Mouse (Mus musculus): ENCODE measurements around the gene Olfr1076. TPM values are rescaled to one million over a fixed set of nuclear protein-coding genes. Genes with fewer than 3 reads are reported as not detected.

Olfr1076 gene
- total RNA-seq (2023) = not detected

DNA sequence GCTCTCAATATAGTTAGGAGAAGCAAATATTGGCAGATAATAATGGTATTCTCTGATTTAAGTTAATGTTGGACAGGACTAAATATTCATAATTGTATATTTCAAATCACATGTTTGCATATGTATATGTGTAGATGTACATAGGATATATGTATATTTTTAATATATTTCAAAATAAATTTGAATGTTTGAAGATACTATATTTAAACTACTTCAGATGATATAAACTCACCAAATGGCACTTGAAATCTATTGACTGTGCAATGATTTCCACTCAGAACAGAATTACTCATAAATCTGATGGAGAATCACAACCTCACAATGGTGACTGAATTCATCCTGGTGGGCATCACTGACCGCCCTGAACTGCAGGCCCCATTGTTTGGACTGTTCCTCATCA is at the start of gene Olfr1076:
TSS of gene Olfr1076 (plus strand) at position 301 of the 400 bp plus-strand sequence.

DNA sequence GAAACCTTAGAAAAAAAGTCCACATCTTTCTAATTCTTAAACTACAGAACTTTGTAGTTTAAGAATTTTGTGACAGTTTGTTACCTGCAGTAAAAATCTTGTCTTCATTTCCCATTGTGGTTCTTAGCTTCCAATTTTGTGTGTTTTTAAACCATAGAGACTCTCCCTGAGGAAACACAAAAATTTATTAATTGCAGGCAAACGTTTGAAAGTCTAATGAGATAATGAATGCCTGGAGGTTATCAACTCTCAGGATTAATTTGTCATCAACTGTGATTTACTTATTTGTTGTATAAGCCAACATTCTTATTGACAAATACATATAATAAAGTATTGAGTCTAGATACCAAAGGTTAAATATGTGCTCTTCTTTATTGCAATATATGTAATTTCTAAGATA is 21.0 kb upstream of the Olfr1076 start, which contains the start of gene Olfr228:
TSS of gene Olfr228 (minus strand) at position 101 of the 400 bp plus-strand sequence.

GRCm38 (mm10) chr2:86542380-86542779 is 34.1 kb downstream of the Olfr1076 start, which contains the start of gene Olfr1079:
Gene Olfr1079, minus strand, starts transcription at chr2:86542480.

GRCm38 (mm10) chr2:86558135-86558534 is 49.9 kb downstream of the Olfr1076 start, which contains the start of gene Olfr1080:
Gene Olfr1080, minus strand, starts transcription at chr2:86558235.

Other genes starting within 250 kb of the Olfr1076 start
- gene Olfr1051, start 229.4 kb upstream of the Olfr1076 start, total RNA-seq (2023) = not detected
- gene Olfr1052, start 216.0 kb upstream of the Olfr1076 start, total RNA-seq (2023) = not detected
- not detected for gene Olfr1053, start 193.2 kb upstream of the Olfr1076 start, total RNA-seq (2023)
- gene Olfr1054, start 173.0 kb upstream of the Olfr1076 start, total RNA-seq (2023) = not detected
- not detected for gene Olfr1055, start 158.2 kb upstream of the Olfr1076 start, total RNA-seq (2023)
- gene Olfr1056, start 146.0 kb upstream of the Olfr1076 start, total RNA-seq (2023) = not detected
- gene Olfr1057, start 130.1 kb upstream of the Olfr1076 start, total RNA-seq (2023) = not detected
- not detected for gene Olfr1058, start 119.9 kb upstream of the Olfr1076 start, total RNA-seq (2023)
- gene Olfr1061, start 94.4 kb upstream of the Olfr1076 start, total RNA-seq (2023) = not detected
- not detected for gene Olfr1062, start 81.7 kb upstream of the Olfr1076 start, total RNA-seq (2023)
- not detected for gene Olfr1065, start 57.9 kb upstream of the Olfr1076 start, total RNA-seq (2023)
- gene Olfr1066, start 52.2 kb upstream of the Olfr1076 start, total RNA-seq (2023) = not detected
- gene Olfr228, start 21.1 kb upstream of the Olfr1076 start, total RNA-seq (2023) = not detected
- gene Olfr1079, start 34.0 kb downstream of the Olfr1076 start, total RNA-seq (2023) = not detected
- not detected for gene Olfr1080, start 49.8 kb downstream of the Olfr1076 start, total RNA-seq (2023)
- gene Olfr1082, start 90.5 kb downstream of the Olfr1076 start, total RNA-seq (2023) = not detected
- gene Olfr1084, start 131.3 kb downstream of the Olfr1076 start, total RNA-seq (2023) = not detected
- not detected for gene Olfr1085, start 153.6 kb downstream of the Olfr1076 start, total RNA-seq (2023)
- gene Olfr1086, start 171.6 kb downstream of the Olfr1076 start, total RNA-seq (2023) = not detected
- not detected for gene Olfr1087, start 189.9 kb downstream of the Olfr1076 start, total RNA-seq (2023)
- gene Olfr1089, start 225.2 kb downstream of the Olfr1076 start, total RNA-seq (2023) = not detected

All from neutrophil, adult 59 days (primary cell).